Mouse (Mus musculus) forebrain, embryonic 16.5 days (tissue): ENCODE measurements around the gene Fam131c. TPM values are rescaled to one million over a fixed set of nuclear protein-coding genes. Genes with fewer than 3 reads are reported as not detected.

ENCODE experiments used
- ATAC-seq: fragments of 200-750 bp; cut with Nextera tagmentation; 2 replicates; pipeline ENCODE4 v1.8.0; 2017; ENCODE audit warnings: mild to moderate bottlenecking, moderate library complexity
- H3K27ac ChIP-seq: fragments of 300-500 bp; sonication (generic); 2 replicates; pipeline ENCODE4 v1.5.1; 2014; ENCODE audit warnings: low read length, control low read depth
- H3K27me3 ChIP-seq: fragments of 300-500 bp; sonication (generic); replicated peaks from 2 replicates; pipeline ENCODE4 v1.6.1; 2014; ENCODE audit warnings: low read length; ENCODE audit not compliant: control insufficient read depth, insufficient read depth
- H3K36me3 ChIP-seq: fragments of 300-500 bp; sonication (generic); 2 replicates; pipeline ENCODE4 v1.6.1; 2014; ENCODE audit not compliant: control insufficient read depth, insufficient read depth
- H3K4me1 ChIP-seq: fragments of 300-500 bp; sonication (generic); replicated peaks from 2 replicates; pipeline ENCODE4 v1.6.1; 2014; ENCODE audit warnings: low read length; ENCODE audit not compliant: control insufficient read depth, insufficient read depth
- H3K4me2 ChIP-seq: fragments of 300-500 bp; sonication (generic); 2 replicates; pipeline ENCODE4 v1.6.1; 2014; ENCODE audit warnings: mild to moderate bottlenecking, low read length, control low read depth
- H3K4me3 ChIP-seq: fragments of 300-500 bp; sonication (generic); replicated peaks from 2 replicates; pipeline ENCODE4 v1.5.1; 2014; ENCODE audit warnings: mild to moderate bottlenecking, low read length, control low read depth
- H3K9ac ChIP-seq: fragments of 300-500 bp; sonication (generic); replicated peaks from 2 replicates; pipeline ENCODE4 v1.6.1; 2014; ENCODE audit warnings: low read depth, low read length, control low read depth
- H3K9me3 ChIP-seq: fragments of 300-500 bp; sonication (generic); 2 replicates; pipeline ENCODE4 v1.6.1; 2016; ENCODE audit warnings: low read length; ENCODE audit not compliant: control insufficient read depth
- WGBS: fragments of 180-500 bp; shearing (Covaris S2); extraction: QIAGEN DNeasy Blood & Tissue Kit; methylation state at CpG from one replicate; pipeline ENCODE4 v1.1.7; 2014; 5-methylcytosine and 5-hydroxymethylcytosine counted together
- polyA plus RNA-seq: library from polyadenylated mRNA; unstranded; fragments of >200 nt; fragmentation: Nextera tagmentation; extraction: Ambion mirVana; gene quantifications from 2 replicates; pipeline ENCODE4 v1.2.1, GENCODE M21; 2015

Gene Fam131c
- 11.6 and 19.8 TPM in 2 replicates for polyA plus RNA-seq

GRCm38 (mm10) chr4:141367997-141368791 is at the start of gene Fam131c:
TSS of gene Fam131c (plus strand) at chr4:141368220.
- Histone ChIP-seq H3K4me3 (peak within 1 kb of the TSS; percentile 63), H3K9me3 (no peaks in the 10 kb centered on the region), H3K36me3 (no peaks in the 10 kb centered on the region), H3K4me1 (peaks cover 8% of the 10 kb centered on the region), H3K27me3 (0 out of 2 replicates have a peak, but pooled peaks cover 2% of the 10 kb centered on the region), H3K9ac (peak within 1 kb of the TSS; percentile 77), H3K27ac (no peak within 1 kb of the TSS), H3K4me2 (peak within 1 kb of the TSS; percentile 94)
- 1% methylated on average over 53 of the region's 71 CpGs for WGBS
- ATAC-seq = peak; percentile 51

GRCm38 (mm10) chr4:141322526-141322925 is 45.5 kb upstream of the Fam131c start:
- WGBS = 92% methylated on average over 11 of the region's 11 CpGs
- no peak for ATAC-seq

GRCm38 (mm10) chr4:141324771-141325191 is 43.2 kb upstream of the Fam131c start:
- Histone ChIP-seq H3K9me3 (no peaks in the 10 kb centered on the region), H3K4me1 (no peaks in the 10 kb centered on the region), H3K36me3 (no peaks in the 10 kb centered on the region), H3K27me3 (no peaks in the 10 kb centered on the region), H3K9ac (no peak overlapping the region), H3K4me3 (no peak overlapping the region), H3K4me2 (no peak overlapping the region), H3K27ac (no peak overlapping the region)
- ATAC-seq = no peak
- 90% methylated on average over 6 of the region's 6 CpGs for WGBS

More at GRCm38 (mm10) chr4:141322526-141322925, 45.5 kb upstream of the Fam131c start:
- Histone ChIP-seq H3K27me3 (no peaks in the 10 kb centered on the region), H3K36me3 (no peaks in the 10 kb centered on the region), H3K4me2 (no peak overlapping the region), H3K27ac (no peak overlapping the region), H3K4me1 (no peaks in the 10 kb centered on the region), H3K9me3 (no peaks in the 10 kb centered on the region), H3K4me3 (no peak overlapping the region), H3K9ac (no peak overlapping the region)

- Histone ChIP-seq H3K4me3 (no peak overlapping the region), H3K4me1 (no peaks in the 10 kb centered on the region), H3K36me3 (no peaks in the 10 kb centered on the region), H3K9me3 (no peaks in the 10 kb centered on the region), H3K27me3 (no peaks in the 10 kb centered on the region), H3K9ac (no peak overlapping the region), H3K27ac (no peak overlapping the region), H3K4me2 (no peak overlapping the region)
- ATAC-seq = no peak
- WGBS = 71% methylated on average over 15 of the region's 15 CpGs
Observed at GRCm38 (mm10) chr4:141325636-141326035, 42.4 kb upstream of the Fam131c start.

- H3K36me3 ChIP-seq = no peaks in the 10 kb centered on the region
- H3K9ac ChIP-seq = no peak overlapping the region
- no peak overlapping the region for H3K4me2 ChIP-seq
- ATAC-seq = no peak
- no peaks in the 10 kb centered on the region for H3K9me3 ChIP-seq
- H3K4me3 ChIP-seq = no peak overlapping the region
- WGBS = 77% methylated on average over 4 of the region's 4 CpGs
- H3K27me3 ChIP-seq = no peaks in the 10 kb centered on the region
- no peaks in the 10 kb centered on the region for H3K4me1 ChIP-seq
- no peak overlapping the region for H3K27ac ChIP-seq
Observed at GRCm38 (mm10) chr4:141327075-141327474, 40.9 kb upstream of the Fam131c start.

DNA sequence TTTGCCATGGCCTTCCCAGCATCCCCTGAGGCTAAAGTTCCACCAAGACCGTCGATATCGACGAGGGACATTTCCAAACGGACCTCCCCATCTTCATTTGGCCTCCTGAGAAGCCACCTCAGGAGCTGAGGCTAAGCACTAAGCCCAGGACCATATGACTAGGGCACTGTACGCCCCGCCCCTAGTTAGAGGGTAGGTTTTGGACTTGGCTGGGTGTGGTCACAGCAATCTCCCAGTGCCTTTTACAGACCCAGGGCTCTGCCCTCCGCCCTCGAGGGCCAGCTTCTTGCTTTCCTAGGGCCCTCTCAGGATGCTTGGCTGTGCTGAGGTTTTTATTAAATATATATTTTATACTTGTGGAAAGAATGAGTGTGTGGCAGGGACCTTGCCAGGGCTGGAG is 39.3 kb upstream of the Fam131c start:
- H3K36me3 ChIP-seq = no peaks in the 10 kb centered on the region
- no peaks in the 10 kb centered on the region for H3K9me3 ChIP-seq
- 87% methylated on average over 9 of the region's 9 CpGs for WGBS
- ATAC-seq = no peak
- H3K27me3 ChIP-seq = no peaks in the 10 kb centered on the region
- no peak overlapping the region for H3K27ac ChIP-seq
- H3K4me1 ChIP-seq = no peaks in the 10 kb centered on the region
- H3K9ac ChIP-seq = no peak overlapping the region
- no peak overlapping the region for H3K4me2 ChIP-seq
- H3K4me3 ChIP-seq = no peak overlapping the region

- H3K36me3 ChIP-seq = no peaks in the 10 kb centered on the region
- WGBS = 76% methylated on average over 12 of the region's 12 CpGs
- no peak overlapping the region for H3K9ac ChIP-seq
- H3K4me3 ChIP-seq = no peak overlapping the region
- no peaks in the 10 kb centered on the region for H3K9me3 ChIP-seq
- no peak for ATAC-seq
- H3K27ac ChIP-seq = no peak overlapping the region
- H3K4me1 ChIP-seq = peaks cover 2% of the 10 kb centered on the region
- no peaks in the 10 kb centered on the region for H3K27me3 ChIP-seq
- H3K4me2 ChIP-seq = no peak overlapping the region
Observed at GRCm38 (mm10) chr4:141329968-141330367, 38.1 kb upstream of the Fam131c start.

DNA sequence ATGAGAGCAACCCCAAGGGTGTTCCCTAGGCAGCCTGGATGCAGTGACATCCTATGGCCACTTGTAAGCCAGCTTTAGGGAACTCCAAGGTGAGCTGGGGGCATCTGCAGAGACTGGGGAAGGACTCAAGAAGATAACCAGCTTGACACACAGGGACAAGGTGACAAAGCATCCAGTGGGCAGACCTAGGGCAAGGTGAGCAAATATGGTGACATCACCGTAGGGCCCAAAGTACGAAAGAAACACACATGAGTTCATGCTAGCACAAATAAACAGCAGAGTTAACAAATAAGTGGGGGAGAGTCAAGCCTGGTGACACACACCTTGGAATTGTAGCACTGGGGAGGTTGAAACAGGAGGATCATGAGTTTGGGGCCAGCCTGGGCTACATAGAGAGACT is 36.6 kb upstream of the Fam131c start:
- no peaks in the 10 kb centered on the region for H3K27me3 ChIP-seq
- no peak overlapping the region for H3K27ac ChIP-seq

DNA sequence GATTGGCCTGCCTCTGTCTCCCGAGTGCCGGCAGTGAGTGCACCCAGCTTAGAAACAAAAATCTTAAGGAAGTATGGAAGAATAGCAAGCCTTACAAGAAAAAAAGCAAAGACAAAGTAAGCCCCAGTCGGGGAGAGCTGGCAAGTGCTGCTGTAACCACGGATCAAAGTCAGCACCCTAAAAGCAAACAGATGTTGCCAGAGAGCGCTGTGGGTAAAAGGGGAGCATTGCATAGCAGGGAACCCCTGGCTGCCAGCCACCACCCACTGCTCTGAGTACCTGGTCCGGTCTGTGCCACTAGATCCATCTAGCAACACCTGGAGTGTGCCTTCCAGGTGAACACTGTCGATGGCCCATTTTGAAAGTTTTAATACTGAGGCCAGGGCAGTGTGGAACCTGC is 35.8 kb upstream of the Fam131c start:
- ATAC-seq = no peak
- Histone ChIP-seq H3K9ac (no peak overlapping the region), H3K4me2 (no peak overlapping the region), H3K27me3 (no peaks in the 10 kb centered on the region), H3K36me3 (no peaks in the 10 kb centered on the region), H3K4me1 (peaks cover 13% of the 10 kb centered on the region), H3K9me3 (no peaks in the 10 kb centered on the region), H3K4me3 (no peak overlapping the region), H3K27ac (no peak overlapping the region)
- 87% methylated on average over 7 of the region's 7 CpGs for WGBS

More for the DNA sequence above, 36.6 kb upstream of the Fam131c start:
- Histone ChIP-seq H3K9me3 (no peaks in the 10 kb centered on the region), H3K4me2 (no peak overlapping the region), H3K4me3 (no peak overlapping the region), H3K9ac (no peak overlapping the region), H3K4me1 (peaks cover 13% of the 10 kb centered on the region), H3K36me3 (no peaks in the 10 kb centered on the region)
- ATAC-seq = no peak
- WGBS = 100% methylated on average over 2 of the region's 2 CpGs
